Mouse (Mus musculus): Measurements from ENCODE around the gene Hspb8.
"Not testable (repeated sequence)": the region's sequence is repeated elsewhere in the genome, so short reads cannot be mapped to it uniquely, and the experiment has no call there.

Gene Hspb8

GRCm38 (mm10) chr5:116387302-116387935, 35.2 kb downstream of the Hspb8 start:
- no peak for DNase-seq

- DNase-seq, result peak; percentile 77
Measured at GRCm38 (mm10) chr5:116386020-116386419, 36.6 kb downstream of the Hspb8 start.

GRCm38 (mm10) chr5:116382646-116383045, 40.0 kb downstream of the Hspb8 start:
- not testable (repeated sequence) for DNase-seq

GRCm38 (mm10) chr5:116381726-116382125, 40.9 kb downstream of the Hspb8 start:
- no peak for DNase-seq

- DNase-seq, result no peak
Measured at GRCm38 (mm10) chr5:116381217-116381616, 41.4 kb downstream of the Hspb8 start.

GRCm38 (mm10) chr5:116380384-116380783, 42.3 kb downstream of the Hspb8 start:
- no peak for DNase-seq

- DNase-seq, result no peak
Measured at GRCm38 (mm10) chr5:116378872-116379271, 43.8 kb downstream of the Hspb8 start.

- DNase-seq, result no peak
Measured at GRCm38 (mm10) chr5:116367923-116368322, 54.7 kb downstream of the Hspb8 start.

GRCm38 (mm10) chr5:116366889-116367682, 55.6 kb downstream of the Hspb8 start:
- DNase-seq, result no peak

GRCm38 (mm10) chr5:116361342-116361741, 61.3 kb downstream of the Hspb8 start:
- DNase-seq, result no peak

- DNase-seq, result no peak
Measured at GRCm38 (mm10) chr5:116360751-116361150, 61.9 kb downstream of the Hspb8 start.
